Mouse (Mus musculus) limb, embryonic 13.5 days (tissue): ENCODE results near the gene Bicc1. TPM values are rescaled to one million over a fixed set of nuclear protein-coding genes. Genes with fewer than 3 reads are reported as not detected.
A peak's percentile ranks its signal among the peaks of the same experiment; 100 is the strongest.

ENCODE experiments used
- ATAC-seq: fragments of 200-750 bp; cut with Nextera tagmentation; 2 replicates; pipeline ENCODE4 v1.8.0; 2017; ENCODE audit warnings: low read depth, moderate number of reproducible peaks, moderate TSS enrichment; ENCODE audit not compliant: low FRiP score
- H3K27ac ChIP-seq: fragments of 300-500 bp; sonication (generic); 2 replicates; pipeline ENCODE4 v1.5.1; 2015; ENCODE audit warnings: inconsistent platforms, mild to moderate bottlenecking, moderate library complexity
- H3K27me3 ChIP-seq: fragments of 300-500 bp; sonication (generic); 2 replicates; pipeline ENCODE4 v1.6.1; 2015; ENCODE audit warnings: mild to moderate bottlenecking, inconsistent platforms
- H3K36me3 ChIP-seq: fragments of 300-500 bp; sonication (generic); 2 replicates; pipeline ENCODE4 v1.6.1; 2015; ENCODE audit warnings: inconsistent platforms, mild to moderate bottlenecking, moderate library complexity
- H3K4me1 ChIP-seq: fragments of 300-500 bp; sonication (generic); 2 replicates; pipeline ENCODE4 v1.6.1; 2015; ENCODE audit warnings: inconsistent platforms
- H3K4me2 ChIP-seq: fragments of 300-500 bp; sonication (generic); replicated peaks from 2 replicates; pipeline ENCODE4 v1.6.1; 2015; ENCODE audit warnings: inconsistent platforms, mild to moderate bottlenecking, moderate library complexity
- H3K4me3 ChIP-seq: fragments of 300-500 bp; sonication (generic); 2 replicates; pipeline ENCODE4 v1.5.1; 2015; ENCODE audit warnings: moderate library complexity, mild to moderate bottlenecking, inconsistent platforms
- H3K9ac ChIP-seq: fragments of 300-500 bp; sonication (generic); 2 replicates; pipeline ENCODE4 v1.6.1; 2015; ENCODE audit warnings: mild to moderate bottlenecking, inconsistent platforms
- H3K9me3 ChIP-seq: fragments of 300-500 bp; sonication (generic); 2 replicates; pipeline ENCODE4 v1.6.1; 2016; ENCODE audit warnings: inconsistent platforms
- WGBS: fragments of 180-500 bp; shearing (Covaris S2); methylation state at CpG from one replicate; pipeline ENCODE4 v1.1.7; 2015; 5-methylcytosine and 5-hydroxymethylcytosine counted together
- polyA plus RNA-seq: library from polyadenylated mRNA; unstranded; fragments of >200 nt; fragmentation: Nextera tagmentation; extraction: Ambion mirVana; gene quantifications from 2 replicates; pipeline ENCODE4 v1.2.1, GENCODE M21; 2015

Gene Bicc1
- polyA plus RNA-seq, 1 experiment from 2014 or later, result 33.3 TPM

- Histone ChIP-seq H3K4me1 (peaks cover 21% of the 10 kb centered on the region), H3K9ac (no peak overlapping the region), H3K27me3 (no peaks in the 10 kb centered on the region), H3K27ac (no peak overlapping the region), H3K4me3 (no peak overlapping the region), H3K4me2 (no peak overlapping the region), H3K9me3 (peaks cover 6% of the 10 kb centered on the region; the same call in 1 of the 2 replicates), H3K36me3 (no peaks in the 10 kb centered on the region)
- WGBS, result 95% methylated on average over 4 of the region's 4 CpGs
- no peak for ATAC-seq
Observed at GRCm38 (mm10) chr10:71181931-71182330, 22.4 kb upstream of the Bicc1 start.

- no peaks in the 10 kb centered on the region for H3K36me3 ChIP-seq
- no peak overlapping the region for H3K4me3 ChIP-seq
- WGBS, result 70% methylated on average over 2 of the region's 2 CpGs
- H3K4me1 ChIP-seq, result peaks cover 21% of the 10 kb centered on the region
- no peak for ATAC-seq
- peaks cover 6% of the 10 kb centered on the region; the same call in 1 of the 2 replicates for H3K9me3 ChIP-seq
- no peak overlapping the region for H3K4me2 ChIP-seq
- H3K27me3 ChIP-seq, result no peaks in the 10 kb centered on the region
- no peak overlapping the region for H3K27ac ChIP-seq
- no peak overlapping the region for H3K9ac ChIP-seq
Observed at GRCm38 (mm10) chr10:71181091-71181490, 21.6 kb upstream of the Bicc1 start.

- Histone ChIP-seq H3K9me3 (peaks cover 6% of the 10 kb centered on the region; the same call in 1 of the 2 replicates), H3K4me2 (no peak overlapping the region), H3K4me3 (no peak overlapping the region), H3K4me1 (peaks cover 17% of the 10 kb centered on the region), H3K27me3 (no peaks in the 10 kb centered on the region), H3K27ac (no peak overlapping the region), H3K36me3 (no peaks in the 10 kb centered on the region), H3K9ac (no peak overlapping the region)
- ATAC-seq, result no peak
- 71% methylated on average over 2 of the region's 2 CpGs for WGBS
Observed at GRCm38 (mm10) chr10:71180057-71180456, 20.6 kb upstream of the Bicc1 start.

- ATAC-seq, result no peak
- no peaks in the 10 kb centered on the region for H3K36me3 ChIP-seq
- no peaks in the 10 kb centered on the region for H3K27me3 ChIP-seq
- no peak overlapping the region for H3K9ac ChIP-seq
- H3K4me1 ChIP-seq, result no peaks in the 10 kb centered on the region
- H3K27ac ChIP-seq, result no peak overlapping the region
- no peak overlapping the region for H3K4me3 ChIP-seq
- H3K4me2 ChIP-seq, result no peak overlapping the region
- H3K9me3 ChIP-seq, result peaks cover 6% of the 10 kb centered on the region; the same call in 1 of the 2 replicates
- WGBS, result 89% methylated on average over 7 of the region's 7 CpGs
Observed at GRCm38 (mm10) chr10:71177201-71177600, 17.7 kb upstream of the Bicc1 start.

- Histone ChIP-seq H3K27me3 (no peaks in the 10 kb centered on the region), H3K36me3 (no peaks in the 10 kb centered on the region), H3K27ac (no peak overlapping the region), H3K4me1 (no peaks in the 10 kb centered on the region), H3K4me2 (no peak overlapping the region), H3K9ac (no peak overlapping the region), H3K9me3 (peaks cover 6% of the 10 kb centered on the region; the same call in 1 of the 2 replicates), H3K4me3 (no peak overlapping the region)
- ATAC-seq, result no peak
- WGBS, result 79% methylated on average over 8 of the region's 8 CpGs
Observed at GRCm38 (mm10) chr10:71176341-71176740, 16.8 kb upstream of the Bicc1 start.

- Histone ChIP-seq H3K27ac (no peak overlapping the region), H3K27me3 (no peaks in the 10 kb centered on the region), H3K9me3 (peaks cover 3% of the 10 kb centered on the region; the same call in 1 of the 2 replicates), H3K36me3 (no peaks in the 10 kb centered on the region), H3K9ac (no peak overlapping the region), H3K4me1 (no peaks in the 10 kb centered on the region), H3K4me2 (no peak overlapping the region), H3K4me3 (no peak overlapping the region)
- no peak for ATAC-seq
- WGBS, result 88% methylated on average over 15 of the region's 15 CpGs
Observed at GRCm38 (mm10) chr10:71175280-71175679, 15.8 kb upstream of the Bicc1 start.

GRCm38 (mm10) chr10:71171414-71171813, 11.9 kb upstream of the Bicc1 start:
- no peaks in the 10 kb centered on the region for H3K9me3 ChIP-seq
- 92% methylated on average over 1 of the region's 1 CpGs for WGBS
- no peaks in the 10 kb centered on the region for H3K36me3 ChIP-seq
- H3K4me3 ChIP-seq, result no peak overlapping the region
- H3K4me1 ChIP-seq, result no peaks in the 10 kb centered on the region; the same call in 1 of the 2 replicates
- no peak for ATAC-seq
- no peak overlapping the region for H3K4me2 ChIP-seq
- H3K9ac ChIP-seq, result no peak overlapping the region
- H3K27ac ChIP-seq, result no peak overlapping the region
- H3K27me3 ChIP-seq, result no peaks in the 10 kb centered on the region

- Histone ChIP-seq H3K4me3 (no peak overlapping the region), H3K4me1 (no peaks in the 10 kb centered on the region; the same call in 1 of the 2 replicates), H3K27ac (no peak overlapping the region), H3K27me3 (no peaks in the 10 kb centered on the region), H3K36me3 (no peaks in the 10 kb centered on the region), H3K4me2 (no peak overlapping the region), H3K9ac (no peak overlapping the region), H3K9me3 (no peaks in the 10 kb centered on the region)
- 89% methylated on average over 5 of the region's 5 CpGs for WGBS
- no peak for ATAC-seq
Observed at GRCm38 (mm10) chr10:71170771-71171170, 11.3 kb upstream of the Bicc1 start.

GRCm38 (mm10) chr10:71169811-71170210, 10.3 kb upstream of the Bicc1 start:
- no peak overlapping the region for H3K27ac ChIP-seq
- 82% methylated on average over 10 of the region's 10 CpGs for WGBS
- ATAC-seq, result no peak

GRCm38 (mm10) chr10:71169171-71169570, 9.7 kb upstream of the Bicc1 start:
- H3K27me3 ChIP-seq, result no peaks in the 10 kb centered on the region
- no peaks in the 10 kb centered on the region for H3K9me3 ChIP-seq
- ATAC-seq, result no peak
- WGBS, result 38% methylated on average over 4 of the region's 4 CpGs
- no peak overlapping the region for H3K4me3 ChIP-seq
- no peak overlapping the region for H3K9ac ChIP-seq
- no peak overlapping the region for H3K27ac ChIP-seq
- no peaks in the 10 kb centered on the region for H3K36me3 ChIP-seq
- no peaks in the 10 kb centered on the region; the same call in 1 of the 2 replicates for H3K4me1 ChIP-seq
- H3K4me2 ChIP-seq, result no peak overlapping the region

More at GRCm38 (mm10) chr10:71169811-71170210, 10.3 kb upstream of the Bicc1 start:
- H3K4me1 ChIP-seq, result no peaks in the 10 kb centered on the region; the same call in 1 of the 2 replicates
- H3K9ac ChIP-seq, result no peak overlapping the region
- H3K4me2 ChIP-seq, result no peak overlapping the region
- H3K4me3 ChIP-seq, result no peak overlapping the region
- H3K27me3 ChIP-seq, result no peaks in the 10 kb centered on the region
- H3K9me3 ChIP-seq, result no peaks in the 10 kb centered on the region
- no peaks in the 10 kb centered on the region for H3K36me3 ChIP-seq

GRCm38 (mm10) chr10:71160449-71160848, 949 bp upstream of the Bicc1 start:
- H3K36me3 ChIP-seq, result no peaks in the 10 kb centered on the region

GRCm38 (mm10) chr10:71158940-71159675, 392 bp downstream of the Bicc1 start:
- H3K4me3 ChIP-seq, result peak overlapping the region; percentile 75
- H3K9ac ChIP-seq, result peak overlapping the region; percentile 93
- peaks cover 24% of the 10 kb centered on the region for H3K4me1 ChIP-seq
- peak overlapping the region; percentile 84 for H3K4me2 ChIP-seq
- H3K27ac ChIP-seq, result peak overlapping the region; percentile 81
- peak; percentile 81 for ATAC-seq
- H3K27me3 ChIP-seq, result peaks cover 16% of the 10 kb centered on the region
- under 1% methylated on average over 65 of the region's 65 CpGs for WGBS
- no peaks in the 10 kb centered on the region for H3K36me3 ChIP-seq
- no peaks in the 10 kb centered on the region for H3K9me3 ChIP-seq

More at GRCm38 (mm10) chr10:71160449-71160848, 949 bp upstream of the Bicc1 start:
- WGBS, result 78% methylated on average over 12 of the region's 12 CpGs
- H3K4me2 ChIP-seq, result no peak overlapping the region; the same call in 1 of the 2 replicates
- no peak overlapping the region for H3K27ac ChIP-seq
- peaks cover 16% of the 10 kb centered on the region for H3K27me3 ChIP-seq
- H3K9ac ChIP-seq, result no peak overlapping the region
- H3K4me3 ChIP-seq, result no peak overlapping the region
- no peaks in the 10 kb centered on the region for H3K9me3 ChIP-seq
- no peak for ATAC-seq
- H3K4me1 ChIP-seq, result peaks cover 20% of the 10 kb centered on the region
